Mouse (Mus musculus): ENCODE measurements around the gene Mpnd. TPM values are rescaled to one million over a fixed set of nuclear protein-coding genes. Genes with fewer than 3 reads are reported as not detected.

The Mpnd gene
- total RNA-seq, 2 experiments from 2014 or later = 34.6 to 35.4 TPM

- DNase-seq (ENCODE audit: low spot score) = no peak
Observed at GRCm38 (mm10) chr17:55977301-55977700, 28.2 kb upstream of the Mpnd start.

DNA sequence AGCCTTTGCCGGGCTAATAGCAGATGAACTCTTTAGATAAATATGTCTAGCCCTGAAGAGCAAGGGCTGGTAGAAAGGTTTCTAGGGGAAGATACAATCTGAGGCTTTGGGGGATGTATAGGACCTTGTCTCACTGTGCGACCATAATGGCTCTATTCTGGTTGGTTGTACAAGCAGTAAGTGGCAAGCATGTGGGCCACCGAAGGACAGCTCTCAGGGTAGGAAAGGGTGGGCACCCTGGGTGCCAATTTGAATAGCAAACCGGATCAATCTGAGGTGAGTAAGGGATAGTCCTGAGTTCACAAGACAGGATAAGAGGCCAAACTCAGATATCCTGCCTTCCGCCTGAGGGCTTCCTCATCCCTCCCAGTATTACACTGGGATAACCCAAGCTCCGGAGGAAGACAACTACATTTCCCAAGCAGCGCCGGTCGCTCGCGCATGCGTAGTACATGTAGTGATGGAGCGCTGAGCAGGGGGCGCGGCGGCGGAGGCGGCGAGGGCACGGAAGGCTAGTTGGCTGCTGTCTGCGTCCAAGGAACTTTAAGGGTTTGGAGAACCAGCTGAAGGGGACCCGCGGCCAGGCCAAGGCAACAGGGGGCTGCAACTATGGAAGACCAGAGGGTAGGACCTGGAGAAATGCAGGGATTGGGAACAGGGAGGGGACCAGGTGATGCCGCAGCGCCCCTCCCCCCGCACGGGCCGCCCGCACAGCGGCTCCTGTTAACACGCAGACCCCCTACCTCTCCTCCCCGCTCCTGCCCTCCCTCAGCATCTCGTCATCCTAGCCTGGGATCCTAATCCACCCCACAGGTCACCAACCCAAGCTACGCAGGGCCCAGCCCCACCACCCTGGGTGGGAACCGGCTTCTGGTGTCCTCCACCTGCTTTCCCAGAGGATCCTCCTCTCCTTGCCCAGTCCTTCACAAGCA, 19.2 kb upstream of the Mpnd start, which contains the start of gene Fsd1:
TSS of gene Fsd1 (plus strand) at position 480 of the 932 bp plus-strand sequence.
- DNase-seq (ENCODE audit: low spot score) = no peak

GRCm38 (mm10) chr17:55990278-55990898, 15.1 kb upstream of the Mpnd start:
- no peak for DNase-seq (ENCODE audit: low spot score)

DNA sequence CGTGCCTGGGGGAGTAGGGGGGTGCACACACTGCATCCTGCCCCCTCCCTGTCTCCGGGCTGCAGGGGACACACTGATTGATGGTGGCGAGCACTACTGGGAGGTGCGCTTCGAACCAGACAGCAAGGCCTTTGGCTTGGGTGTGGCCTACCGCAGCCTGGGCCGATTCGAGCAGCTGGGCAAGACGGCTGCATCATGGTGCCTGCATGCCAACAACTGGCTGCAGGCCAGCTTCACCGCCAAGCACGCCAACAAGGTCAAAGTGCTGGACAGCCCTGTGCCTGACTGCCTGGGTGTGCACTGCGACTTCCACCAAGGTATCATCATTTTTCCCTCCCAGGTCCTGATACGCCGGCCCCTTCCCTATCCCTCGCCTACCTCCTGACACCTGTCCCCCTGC, 9.5 kb upstream of the Mpnd start:
- DNase-seq (ENCODE audit: low spot score) = peak; percentile 52

DNA sequence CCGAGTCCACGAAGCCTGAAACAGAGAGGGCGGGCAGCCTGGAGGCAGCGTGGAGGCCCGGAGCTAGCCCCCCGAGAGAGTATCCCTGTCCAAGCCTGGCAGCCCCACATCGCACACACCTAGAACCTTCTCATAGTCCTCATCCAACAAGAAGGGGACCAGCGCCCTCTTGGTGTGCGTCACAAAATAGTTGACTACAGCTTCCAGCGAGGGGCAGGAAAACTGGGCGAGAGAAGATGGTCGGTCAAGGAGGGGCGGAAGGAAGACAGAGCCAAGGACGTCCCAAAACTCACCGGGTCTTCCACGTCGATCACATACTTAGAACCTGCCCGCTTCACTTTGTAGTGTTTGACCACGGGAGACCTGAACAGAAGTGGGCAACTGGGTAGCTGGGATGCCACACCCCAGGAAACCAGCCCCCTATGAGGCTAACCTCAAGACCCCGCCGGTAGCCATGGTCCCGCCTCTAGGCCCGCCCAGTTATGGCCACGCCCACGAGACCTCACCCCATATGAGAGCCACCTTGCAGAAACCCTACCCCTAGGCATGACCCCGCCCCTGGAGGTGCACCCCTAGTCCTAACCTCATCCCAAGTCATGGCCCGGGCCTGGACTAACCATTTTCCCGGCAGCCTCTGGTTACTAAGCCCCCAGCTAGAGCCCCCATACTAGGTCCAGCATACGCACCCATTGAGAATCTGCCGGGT, 5.6 kb upstream of the Mpnd start:
- DNase-seq (ENCODE audit: low spot score) = no peak

DNA sequence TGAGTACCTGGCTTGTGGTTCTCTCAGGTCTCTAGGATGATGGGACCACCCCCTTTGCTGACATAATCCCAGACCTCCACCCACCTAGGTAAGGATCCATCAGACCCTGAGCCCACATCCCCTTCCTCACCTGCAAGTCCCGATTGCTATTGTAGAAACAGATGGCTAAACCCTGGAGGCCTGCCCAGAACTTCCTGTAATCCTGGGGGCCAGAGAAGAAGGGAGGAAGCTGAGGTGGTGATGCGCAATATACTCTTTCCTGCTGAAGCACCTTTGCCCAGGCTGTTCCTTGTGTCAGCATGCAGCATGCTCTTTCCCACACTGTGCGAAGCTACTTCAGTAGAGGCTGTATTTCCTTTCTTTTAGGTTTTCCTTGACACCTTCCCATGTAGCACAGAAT, 2.5 kb upstream of the Mpnd start:
- DNase-seq (ENCODE audit: low spot score) = no peak

DNA sequence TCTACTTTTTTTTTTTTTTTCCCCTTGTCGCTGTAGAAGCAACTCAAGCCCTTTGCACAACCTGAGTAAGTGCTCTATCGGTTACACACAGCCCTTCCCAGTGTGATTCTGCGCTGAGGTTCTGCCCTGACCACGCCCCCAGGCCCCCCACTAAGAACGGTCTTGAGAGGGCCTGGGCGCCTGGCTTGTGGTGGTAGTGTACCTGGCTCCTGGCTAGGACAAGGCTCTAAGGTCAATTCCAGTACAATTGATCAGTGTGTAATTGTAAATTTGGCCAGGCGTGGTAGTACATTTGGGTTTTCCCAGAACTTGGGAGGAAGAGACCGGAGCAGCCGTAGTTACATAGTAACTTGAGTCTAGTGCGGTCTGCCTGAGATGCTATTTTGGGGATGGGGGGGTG, 1.4 kb downstream of the Mpnd start:
- DNase-seq (ENCODE audit: low spot score) = no peak

GRCm38 (mm10) chr17:56007444-56008355, 2.2 kb downstream of the Mpnd start:
- no peak for DNase-seq (ENCODE audit: low spot score)

DNA sequence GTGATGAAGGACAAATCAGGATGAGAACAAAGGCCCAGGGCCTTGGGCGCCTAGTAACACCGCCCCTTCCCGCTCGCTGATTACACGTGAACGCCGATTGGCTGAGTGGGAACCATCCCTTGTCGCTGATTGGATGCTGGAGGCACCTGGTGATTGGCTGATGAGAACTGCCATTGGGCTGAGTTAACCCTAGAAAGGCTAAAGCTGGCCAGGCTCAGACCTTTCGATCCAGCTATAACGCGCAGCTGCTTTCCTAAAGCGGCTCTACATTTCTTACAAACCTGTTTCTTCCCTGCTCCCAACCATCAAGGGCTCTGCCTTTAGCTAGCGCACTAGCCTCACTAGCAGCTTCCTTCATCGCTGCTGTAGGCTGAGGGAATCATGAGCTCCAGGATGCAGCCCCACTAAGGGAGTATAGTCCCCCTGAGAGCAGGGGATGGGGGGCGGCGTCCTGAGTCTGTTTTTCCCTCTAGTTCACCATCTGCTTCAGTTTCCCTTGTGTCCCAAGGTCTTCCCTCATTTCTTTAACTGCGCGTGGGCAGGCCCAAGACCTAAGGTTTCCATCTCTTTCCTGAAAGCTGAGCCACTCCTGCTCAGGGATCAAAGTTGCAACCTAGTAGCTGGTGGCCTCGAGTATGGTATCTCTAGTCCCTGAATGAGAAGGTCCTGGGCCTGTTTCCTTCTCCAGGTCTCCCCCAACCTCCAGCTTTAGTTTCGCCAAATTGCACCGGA, 3.0 kb downstream of the Mpnd start:
- peak; percentile 94 for DNase-seq (ENCODE audit: low spot score)

DNA sequence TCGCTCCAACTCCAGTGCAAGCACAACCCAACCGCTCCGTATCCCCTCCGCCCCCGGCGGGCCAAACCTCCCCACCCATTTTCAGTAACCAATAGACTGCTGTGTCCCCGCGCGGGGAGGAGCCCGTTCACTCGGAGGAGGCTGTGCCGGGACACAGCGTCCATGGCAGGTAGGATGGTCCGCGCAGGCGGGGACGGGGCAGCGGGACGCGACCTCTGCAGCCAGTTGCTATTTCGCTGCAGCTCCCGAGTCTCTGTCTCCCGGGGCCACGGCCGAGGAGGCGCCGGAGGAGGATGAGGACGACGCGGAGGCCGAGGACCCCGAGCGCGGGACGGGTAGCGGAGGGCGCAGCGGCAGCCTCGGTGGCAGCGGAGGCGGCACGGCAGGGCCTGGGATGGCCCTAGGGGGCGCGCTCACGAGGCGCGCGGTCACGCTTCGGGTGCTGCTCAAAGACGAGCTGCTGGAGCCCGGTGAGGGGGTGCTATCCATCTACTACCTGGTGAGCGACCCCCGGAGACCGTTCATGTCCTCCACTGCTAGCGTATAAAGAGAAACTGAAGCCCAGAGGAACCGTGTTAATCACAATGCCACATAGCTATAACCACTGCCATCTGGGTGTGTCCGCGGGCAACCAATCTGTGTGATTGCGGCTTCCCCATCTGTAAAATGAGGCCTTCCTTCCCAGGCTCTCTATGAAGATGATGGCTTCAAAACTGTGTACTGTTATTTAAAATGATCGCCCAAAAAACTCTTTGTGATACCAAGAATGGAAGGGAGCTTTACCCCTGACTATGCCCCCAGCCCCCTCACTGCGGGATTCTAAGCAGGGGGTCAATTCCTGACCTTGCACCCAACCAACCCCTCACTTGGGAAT, 3.8 kb downstream of the Mpnd start:
- peak; percentile 90 for DNase-seq (ENCODE audit: low spot score)

DNA sequence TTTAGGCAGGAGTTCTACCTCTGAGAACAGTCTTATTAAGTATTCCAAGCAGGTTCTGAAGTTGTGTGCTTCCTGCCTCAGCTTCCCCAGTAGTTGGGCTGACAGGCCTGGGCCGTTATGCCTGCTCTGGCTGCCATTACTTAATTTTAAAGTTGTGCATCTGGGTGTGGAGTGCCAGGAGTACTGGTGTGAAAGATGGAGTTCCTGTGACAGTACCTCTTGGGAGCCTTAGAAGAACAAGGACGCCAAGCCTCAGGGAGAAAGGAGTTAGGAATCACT, 4.4 kb downstream of the Mpnd start:
- no peak for DNase-seq (ENCODE audit: low spot score)

GRCm38 (mm10) chr17:56010255-56010654, 4.7 kb downstream of the Mpnd start:
- no peak for DNase-seq (ENCODE audit: low spot score)

DNA sequence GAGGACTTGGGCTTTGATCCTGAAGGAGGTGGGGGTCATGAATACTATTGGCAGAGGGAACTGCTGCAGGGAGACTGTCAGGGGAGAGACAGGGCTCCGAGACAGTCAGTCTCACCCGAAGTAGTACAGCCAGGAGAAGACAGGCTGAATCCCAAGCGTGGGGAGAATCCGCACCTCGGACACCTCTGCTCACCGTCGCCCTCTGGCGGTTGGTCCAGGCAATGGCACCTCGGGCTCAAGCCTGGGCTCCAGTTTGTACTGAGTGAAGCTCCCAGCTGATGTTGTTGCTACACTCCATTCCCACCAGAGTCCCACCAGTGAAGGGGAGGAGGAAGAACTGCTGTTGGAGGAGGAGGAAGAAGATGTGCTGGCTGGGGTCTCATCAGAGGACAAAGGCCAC, 5.2 kb downstream of the Mpnd start:
- peak; percentile 79 for DNase-seq (ENCODE audit: low spot score)

GRCm38 (mm10) chr17:56011441-56011840, 5.9 kb downstream of the Mpnd start:
- no peak for DNase-seq (ENCODE audit: low spot score)

DNA sequence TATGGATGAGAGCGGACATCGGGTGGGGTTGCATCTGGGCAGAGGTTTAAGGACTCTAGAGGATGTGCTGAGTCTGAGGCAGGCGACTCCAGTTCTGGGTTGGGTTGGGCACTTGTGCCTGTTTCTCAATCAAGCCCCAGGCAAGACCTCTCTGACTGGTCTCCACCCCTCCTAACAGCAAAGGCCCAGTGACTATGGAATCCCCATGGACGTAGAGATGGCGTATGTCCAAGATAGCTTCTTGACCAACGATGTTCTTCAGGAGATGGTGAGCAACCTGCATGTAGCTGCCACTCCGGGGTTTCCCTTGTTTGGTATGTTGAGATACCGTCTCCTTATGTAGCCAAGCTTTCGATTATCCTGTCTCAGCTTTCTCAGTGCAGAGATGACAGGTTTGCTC, 9.8 kb downstream of the Mpnd start:
- DNase-seq (ENCODE audit: low spot score) = peak; percentile 10

- DNase-seq (ENCODE audit: low spot score) = no peak
Observed at GRCm38 (mm10) chr17:56016382-56016781, 10.9 kb downstream of the Mpnd start.

DNA sequence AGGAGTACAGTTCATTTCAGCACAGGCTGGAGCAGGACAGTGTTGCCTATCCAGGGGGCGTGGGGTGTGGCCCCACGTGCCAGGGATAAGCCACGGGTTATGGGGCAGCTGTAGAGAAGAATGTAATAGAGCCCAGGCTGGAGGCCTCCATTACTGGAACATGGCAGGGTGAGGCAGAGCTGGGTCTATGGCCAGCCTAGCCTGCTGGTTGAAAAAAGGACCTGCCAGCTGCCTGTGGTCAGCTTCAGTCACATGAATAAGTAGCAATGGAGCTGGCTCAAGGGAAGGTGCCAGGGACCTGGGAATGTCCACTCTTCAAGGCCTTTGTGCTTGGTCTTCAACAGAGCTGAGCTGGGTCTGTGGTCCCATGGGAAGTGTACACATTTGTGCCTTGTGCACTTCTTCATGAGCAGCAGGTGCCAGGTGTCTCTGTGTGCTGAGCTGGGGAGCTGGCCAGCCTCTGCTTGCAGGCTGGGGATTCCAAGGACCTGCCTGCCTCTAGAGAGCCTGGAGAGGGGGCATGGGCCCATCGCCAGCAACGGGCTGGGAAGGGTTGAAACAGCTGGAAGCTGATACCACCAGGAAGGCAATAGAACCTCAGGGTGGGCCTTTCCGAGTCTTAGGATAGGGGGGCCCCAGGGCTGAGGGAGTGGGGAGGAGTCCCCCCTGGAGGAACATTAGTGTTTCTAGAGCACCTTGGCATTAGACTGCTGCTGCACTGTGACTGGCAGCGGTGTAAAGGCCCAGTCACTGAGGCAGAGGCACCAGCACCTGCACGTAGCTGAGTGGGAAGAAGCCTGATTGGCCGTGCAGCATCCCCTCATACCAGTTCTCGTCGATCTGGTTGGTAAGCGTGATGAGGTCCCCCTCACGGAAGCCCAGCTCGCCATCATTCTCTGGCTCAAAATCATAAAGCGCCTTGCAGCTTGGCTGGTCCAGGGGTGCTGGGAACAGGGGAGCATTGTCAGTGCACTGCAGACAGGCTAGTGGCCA, 11.6 kb downstream of the Mpnd start:
- no peak for DNase-seq (ENCODE audit: low spot score)

- DNase-seq (ENCODE audit: low spot score) = no peak
Observed at GRCm38 (mm10) chr17:56017848-56018247, 12.3 kb downstream of the Mpnd start.

Data from gastrocnemius, adult 18-20 months (tissue).